Mouse (Mus musculus): ENCODE data around the gene Dok7. TPM values are rescaled to one million over a fixed set of nuclear protein-coding genes. Genes with fewer than 3 reads are reported as not detected.
A peak's percentile ranks its signal among the peaks of the same experiment; 100 is the strongest.

Gene Dok7
- polyA plus RNA-seq, 1 experiment: not detected

GRCm38 (mm10) chr5:35073992-35074391, 17.4 kb downstream of the Dok7 start:
- Histone ChIP-seq H3K27ac (ENCODE audit: insufficient read depth, low read length) (no peak overlapping the region), H3K27me3 (ENCODE audit: control insufficient read depth, insufficient read depth, low read length, poor library complexity, severe bottlenecking) (no peaks in the 10 kb centered on the region), H3K4me1 (ENCODE audit: control insufficient read depth, insufficient read depth, low read length) (no peaks in the 10 kb centered on the region), H3K9ac (ENCODE audit: low read depth, poor library complexity, severe bottlenecking) (no peak overlapping the region), H3K9me3 (replicated peaks; ENCODE audit: control insufficient read depth, insufficient read depth, low read length, poor library complexity, severe bottlenecking) (no peaks in the 10 kb centered on the region), H3K36me3 (ENCODE audit: control insufficient read depth, insufficient read depth, low read length, poor library complexity, severe bottlenecking) (no peaks in the 10 kb centered on the region), H3K4me3 (ENCODE audit: low read depth, low read length) (no peak overlapping the region)
- TF ChIP-seq EP300 (IDR thresholded peaks at IDR 0.05; ENCODE audit: insufficient read depth, low read depth, low read length): no peak
- TF ChIP-seq POLR2A (IDR thresholded peaks at IDR 0.05; ENCODE audit: insufficient read depth, low read length): no peak
- TF ChIP-seq CTCF (IDR thresholded peaks at IDR 0.05; ENCODE audit: low read depth, low read length): no peak

- no peaks in the 10 kb centered on the region for H3K4me1 ChIP-seq (ENCODE audit: control insufficient read depth, insufficient read depth, low read length)
Measured at GRCm38 (mm10) chr5:35076369-35076768, 19.8 kb downstream of the Dok7 start.

GRCm38 (mm10) chr5:35079101-35079500, 22.5 kb downstream of the Dok7 start:
- Histone ChIP-seq H3K27ac (ENCODE audit: insufficient read depth, low read length) (no peak overlapping the region), H3K36me3 (ENCODE audit: control insufficient read depth, insufficient read depth, low read length, poor library complexity, severe bottlenecking) (no peaks in the 10 kb centered on the region), H3K9ac (ENCODE audit: low read depth, poor library complexity, severe bottlenecking) (no peak overlapping the region), H3K27me3 (ENCODE audit: control insufficient read depth, insufficient read depth, low read length, poor library complexity, severe bottlenecking) (no peaks in the 10 kb centered on the region), H3K4me3 (ENCODE audit: low read depth, low read length) (peak overlapping the region; percentile 32), H3K9me3 (replicated peaks; ENCODE audit: control insufficient read depth, insufficient read depth, low read length, poor library complexity, severe bottlenecking) (no peaks in the 10 kb centered on the region), H3K4me1 (ENCODE audit: control insufficient read depth, insufficient read depth, low read length) (no peaks in the 10 kb centered on the region)
- TF ChIP-seq EP300 (IDR thresholded peaks at IDR 0.05; ENCODE audit: insufficient read depth, low read depth, low read length) (no peak), POLR2A (IDR thresholded peaks at IDR 0.05; ENCODE audit: insufficient read depth, low read length) (no peak), CTCF (IDR thresholded peaks at IDR 0.05; ENCODE audit: low read depth, low read length) (no peak)

More at GRCm38 (mm10) chr5:35076369-35076768, 19.8 kb downstream of the Dok7 start:
- no peak overlapping the region for H3K27ac ChIP-seq (ENCODE audit: insufficient read depth, low read length)
- TF ChIP-seq CTCF (IDR thresholded peaks at IDR 0.05; ENCODE audit: low read depth, low read length): no peak
- TF ChIP-seq EP300 (IDR thresholded peaks at IDR 0.05; ENCODE audit: insufficient read depth, low read depth, low read length): no peak
- no peak for TF ChIP-seq POLR2A (IDR thresholded peaks at IDR 0.05; ENCODE audit: insufficient read depth, low read length)
- no peak overlapping the region for H3K4me3 ChIP-seq (ENCODE audit: low read depth, low read length)
- no peaks in the 10 kb centered on the region for H3K27me3 ChIP-seq (ENCODE audit: control insufficient read depth, insufficient read depth, low read length, poor library complexity, severe bottlenecking)
- H3K36me3 ChIP-seq (ENCODE audit: control insufficient read depth, insufficient read depth, low read length, poor library complexity, severe bottlenecking): no peaks in the 10 kb centered on the region
- H3K9ac ChIP-seq (ENCODE audit: low read depth, poor library complexity, severe bottlenecking): no peak overlapping the region
- H3K9me3 ChIP-seq (replicated peaks; ENCODE audit: control insufficient read depth, insufficient read depth, low read length, poor library complexity, severe bottlenecking): no peaks in the 10 kb centered on the region

GRCm38 (mm10) chr5:35084913-35085312, 28.3 kb downstream of the Dok7 start:
- no peak overlapping the region for H3K4me3 ChIP-seq (ENCODE audit: low read depth, low read length)
- TF ChIP-seq POLR2A (IDR thresholded peaks at IDR 0.05; ENCODE audit: insufficient read depth, low read length): no peak
- no peak for TF ChIP-seq CTCF (IDR thresholded peaks at IDR 0.05; ENCODE audit: low read depth, low read length)
- no peak for TF ChIP-seq EP300 (IDR thresholded peaks at IDR 0.05; ENCODE audit: insufficient read depth, low read depth, low read length)
- H3K27ac ChIP-seq (ENCODE audit: insufficient read depth, low read length): no peak overlapping the region
- no peaks in the 10 kb centered on the region for H3K36me3 ChIP-seq (ENCODE audit: control insufficient read depth, insufficient read depth, low read length, poor library complexity, severe bottlenecking)
- H3K9ac ChIP-seq (ENCODE audit: low read depth, poor library complexity, severe bottlenecking): no peak overlapping the region
- H3K9me3 ChIP-seq (replicated peaks; ENCODE audit: control insufficient read depth, insufficient read depth, low read length, poor library complexity, severe bottlenecking): no peaks in the 10 kb centered on the region
- no peaks in the 10 kb centered on the region for H3K27me3 ChIP-seq (ENCODE audit: control insufficient read depth, insufficient read depth, low read length, poor library complexity, severe bottlenecking)
- no peaks in the 10 kb centered on the region for H3K4me1 ChIP-seq (ENCODE audit: control insufficient read depth, insufficient read depth, low read length)

- Histone ChIP-seq H3K9me3 (replicated peaks; ENCODE audit: control insufficient read depth, insufficient read depth, low read length, poor library complexity, severe bottlenecking) (no peaks in the 10 kb centered on the region), H3K27me3 (ENCODE audit: control insufficient read depth, insufficient read depth, low read length, poor library complexity, severe bottlenecking) (no peaks in the 10 kb centered on the region), H3K9ac (ENCODE audit: low read depth, poor library complexity, severe bottlenecking) (no peak overlapping the region), H3K4me1 (ENCODE audit: control insufficient read depth, insufficient read depth, low read length) (no peaks in the 10 kb centered on the region), H3K4me3 (ENCODE audit: low read depth, low read length) (no peak overlapping the region), H3K36me3 (ENCODE audit: control insufficient read depth, insufficient read depth, low read length, poor library complexity, severe bottlenecking) (peaks cover 7% of the 10 kb centered on the region), H3K27ac (ENCODE audit: insufficient read depth, low read length) (no peak overlapping the region)
- peak; percentile 98 for TF ChIP-seq CTCF (IDR thresholded peaks at IDR 0.05; ENCODE audit: low read depth, low read length)
- no peak for TF ChIP-seq POLR2A (IDR thresholded peaks at IDR 0.05; ENCODE audit: insufficient read depth, low read length)
Measured at GRCm38 (mm10) chr5:35088785-35089613, 32.4 kb downstream of the Dok7 start.

- H3K36me3 ChIP-seq (ENCODE audit: control insufficient read depth, insufficient read depth, low read length, poor library complexity, severe bottlenecking): peaks cover 10% of the 10 kb centered on the region
- TF ChIP-seq EP300 (IDR thresholded peaks at IDR 0.05; ENCODE audit: insufficient read depth, low read depth, low read length): no peak
- no peak for TF ChIP-seq CTCF (IDR thresholded peaks at IDR 0.05; ENCODE audit: low read depth, low read length)
- TF ChIP-seq POLR2A (IDR thresholded peaks at IDR 0.05; ENCODE audit: insufficient read depth, low read length): no peak
- no peaks in the 10 kb centered on the region for H3K4me1 ChIP-seq (ENCODE audit: control insufficient read depth, insufficient read depth, low read length)
- no peak overlapping the region for H3K9ac ChIP-seq (ENCODE audit: low read depth, poor library complexity, severe bottlenecking)
- H3K9me3 ChIP-seq (replicated peaks; ENCODE audit: control insufficient read depth, insufficient read depth, low read length, poor library complexity, severe bottlenecking): no peaks in the 10 kb centered on the region
- H3K4me3 ChIP-seq (ENCODE audit: low read depth, low read length): no peak overlapping the region
- no peak overlapping the region for H3K27ac ChIP-seq (ENCODE audit: insufficient read depth, low read length)
- no peaks in the 10 kb centered on the region for H3K27me3 ChIP-seq (ENCODE audit: control insufficient read depth, insufficient read depth, low read length, poor library complexity, severe bottlenecking)
Measured at GRCm38 (mm10) chr5:35089614-35089963, 33.0 kb downstream of the Dok7 start.

All from ES-Bruce4 (cell line).